Mouse (Mus musculus) stomach, postnatal 0 days (tissue): ENCODE data around the gene Map3k5. TPM values are rescaled to one million over a fixed set of nuclear protein-coding genes. Genes with fewer than 3 reads are reported as not detected.
A peak's percentile ranks its signal among the peaks of the same experiment; 100 is the strongest.

ENCODE experiments used
- ATAC-seq: fragments of 200-750 bp; cut with Nextera tagmentation; 2 replicates; pipeline ENCODE4 v1.8.0; 2017; ENCODE audit not compliant: low FRiP score, low TSS enrichment
- DNase-seq: peaks from one replicate; pipeline ENCODE4 v3.0.0-alpha.2; 2016; ENCODE audit warnings: low spot score
- H3K27ac ChIP-seq: fragments of 300-500 bp; sonication (generic); replicated peaks from 2 replicates; pipeline ENCODE4 v1.5.1; 2014; ENCODE audit warnings: mild to moderate bottlenecking, control low read depth
- H3K27me3 ChIP-seq: fragments of 300-500 bp; sonication (generic); 2 replicates; pipeline ENCODE4 v1.6.1; 2014; ENCODE audit warnings: low read length; ENCODE audit not compliant: control insufficient read depth, insufficient read depth
- H3K36me3 ChIP-seq: fragments of 300-500 bp; sonication (generic); 2 replicates; pipeline ENCODE4 v1.6.1; 2014; ENCODE audit warnings: low read length, mixed read lengths; ENCODE audit not compliant: control insufficient read depth, insufficient read depth
- H3K4me1 ChIP-seq: fragments of 300-500 bp; sonication (generic); replicated peaks from 2 replicates; pipeline ENCODE4 v1.6.1; 2014; ENCODE audit warnings: antibody characterized with exemption; ENCODE audit not compliant: control insufficient read depth, insufficient read depth
- H3K4me2 ChIP-seq: fragments of 300-500 bp; sonication (generic); replicated peaks from 2 replicates; pipeline ENCODE4 v1.6.1; 2014; ENCODE audit warnings: low read depth, mild to moderate bottlenecking, control low read depth, moderate library complexity
- H3K4me3 ChIP-seq: fragments of 300-500 bp; sonication (generic); 2 replicates; pipeline ENCODE4 v1.5.1; 2014; ENCODE audit warnings: low read depth, low read length, control low read depth
- H3K9ac ChIP-seq: fragments of 300-500 bp; sonication (generic); 2 replicates; pipeline ENCODE4 v1.6.1; 2014; ENCODE audit warnings: mild to moderate bottlenecking, low read length, control low read depth, mixed read lengths
- H3K9me3 ChIP-seq: fragments of 300-500 bp; sonication (generic); 2 replicates; pipeline ENCODE4 v1.6.1; 2016; ENCODE audit warnings: low read length; ENCODE audit not compliant: control insufficient read depth
- CTCF ChIP-seq: IDR thresholded peaks from 2 replicates; pipeline ENCODE4 v1.5.1; 2016; ENCODE audit warnings: antibody characterized with exemption, low read depth, mild to moderate bottlenecking, moderate library complexity
- EP300 ChIP-seq: optimal IDR thresholded peaks from 2 replicates; pipeline ENCODE3; 2016; ENCODE audit warnings: antibody characterized with exemption
- WGBS: fragments of 180-500 bp; shearing (Covaris S2); extraction: QIAGEN DNeasy Blood & Tissue Kit; methylation state at CpG from one replicate; pipeline ENCODE4 v1.1.7; 2014; 5-methylcytosine and 5-hydroxymethylcytosine counted together
- polyA plus RNA-seq: library from polyadenylated mRNA; unstranded; fragments of >200 nt; fragmentation: Nextera tagmentation; extraction: Ambion mirVana; gene quantifications from 2 replicates; pipeline ENCODE4 v1.2.1, GENCODE M21; 2015

Gene Map3k5
- polyA plus RNA-seq, 1 experiment from 2014 or later = 2.4 TPM

- H3K36me3 ChIP-seq = no peaks in the 10 kb centered on the region; the same call in 1 of the 2 replicates
- DNase-seq (no peak), ATAC-seq (no peak)
- H3K27ac ChIP-seq = no peak overlapping the region
- 65% methylated on average over 10 of the region's 10 CpGs for WGBS
- TF ChIP-seq EP300 (no peak), CTCF (no peak)
- H3K4me2 ChIP-seq = no peak overlapping the region
- no peak overlapping the region for H3K4me3 ChIP-seq
- H3K9ac ChIP-seq = no peak overlapping the region
- H3K27me3 ChIP-seq = no peaks in the 10 kb centered on the region
- 0 out of 2 replicates have a peak, but pooled peaks cover 5% of the 10 kb centered on the region for H3K9me3 ChIP-seq
- H3K4me1 ChIP-seq = no peaks in the 10 kb centered on the region
Observed at GRCm38 (mm10) chr10:20022608-20023340, 88.5 kb downstream of the Map3k5 start.

GRCm38 (mm10) chr10:20023524-20023923 is 89.3 kb downstream of the Map3k5 start:
- Histone ChIP-seq H3K36me3 (no peaks in the 10 kb centered on the region; the same call in 1 of the 2 replicates), H3K27me3 (no peaks in the 10 kb centered on the region), H3K4me2 (no peak overlapping the region), H3K4me3 (no peak overlapping the region), H3K9ac (no peak overlapping the region), H3K4me1 (no peaks in the 10 kb centered on the region), H3K9me3 (no peaks in the 10 kb centered on the region), H3K27ac (no peak overlapping the region)
- TF ChIP-seq CTCF = no peak
- TF ChIP-seq EP300 = no peak
- 90% methylated on average over 10 of the region's 10 CpGs for WGBS
- ATAC-seq = no peak
- no peak for DNase-seq

GRCm38 (mm10) chr10:20024891-20025290 is 90.6 kb downstream of the Map3k5 start:
- Histone ChIP-seq H3K27ac (no peak overlapping the region), H3K4me2 (no peak overlapping the region), H3K27me3 (no peaks in the 10 kb centered on the region), H3K4me1 (no peaks in the 10 kb centered on the region), H3K9ac (no peak overlapping the region), H3K9me3 (no peaks in the 10 kb centered on the region), H3K36me3 (no peaks in the 10 kb centered on the region; the same call in 1 of the 2 replicates), H3K4me3 (no peak overlapping the region)
- DNase-seq (no peak), ATAC-seq (no peak)
- 96% methylated on average over 10 of the region's 10 CpGs for WGBS
- no peak for TF ChIP-seq EP300
- TF ChIP-seq CTCF = no peak

- no peak for TF ChIP-seq CTCF
- TF ChIP-seq EP300 = no peak
Observed at GRCm38 (mm10) chr10:20025781-20026520, 91.7 kb downstream of the Map3k5 start.

GRCm38 (mm10) chr10:20030703-20031102 is 96.4 kb downstream of the Map3k5 start:
- Histone ChIP-seq H3K4me1 (no peaks in the 10 kb centered on the region), H3K4me2 (no peak overlapping the region), H3K36me3 (no peaks in the 10 kb centered on the region; the same call in 1 of the 2 replicates), H3K27ac (no peak overlapping the region), H3K27me3 (no peaks in the 10 kb centered on the region), H3K9me3 (no peaks in the 10 kb centered on the region), H3K9ac (no peak overlapping the region), H3K4me3 (no peak overlapping the region)
- TF ChIP-seq CTCF = no peak
- TF ChIP-seq EP300 = no peak
- ATAC-seq (no peak), DNase-seq (no peak)
- WGBS = 97% methylated on average over 1 of the region's 1 CpGs

More at GRCm38 (mm10) chr10:20025781-20026520, 91.7 kb downstream of the Map3k5 start:
- no peak overlapping the region for H3K9ac ChIP-seq
- DNase-seq = no peak
- no peaks in the 10 kb centered on the region for H3K4me1 ChIP-seq
- no peak for ATAC-seq
- H3K36me3 ChIP-seq = no peaks in the 10 kb centered on the region; the same call in 1 of the 2 replicates
- H3K4me3 ChIP-seq = no peak overlapping the region
- H3K9me3 ChIP-seq = no peaks in the 10 kb centered on the region
- WGBS = 70% methylated on average over 12 of the region's 12 CpGs
- H3K4me2 ChIP-seq = no peak overlapping the region
- H3K27me3 ChIP-seq = no peaks in the 10 kb centered on the region
- H3K27ac ChIP-seq = no peak overlapping the region

- no peaks in the 10 kb centered on the region; the same call in 1 of the 2 replicates for H3K36me3 ChIP-seq
- no peaks in the 10 kb centered on the region for H3K9me3 ChIP-seq
- ATAC-seq = no peak
- no peak overlapping the region for H3K4me2 ChIP-seq
- H3K27ac ChIP-seq = no peak overlapping the region
- no peak overlapping the region for H3K9ac ChIP-seq
- 51% methylated on average over 2 of the region's 2 CpGs for WGBS
- no peak for TF ChIP-seq EP300
- no peak for TF ChIP-seq CTCF
- H3K4me3 ChIP-seq = no peak overlapping the region
- no peaks in the 10 kb centered on the region for H3K4me1 ChIP-seq
- peak; percentile 40 for DNase-seq
- no peaks in the 10 kb centered on the region for H3K27me3 ChIP-seq
Observed at GRCm38 (mm10) chr10:20031936-20032335, 97.7 kb downstream of the Map3k5 start.
